Mouse (Mus musculus) hematopoietic multipotent progenitor cell, adult 10-12 weeks (in vitro differentiated cells): ENCODE data around the gene Krtap4-1. TPM values are rescaled to one million over a fixed set of nuclear protein-coding genes. Genes with fewer than 3 reads are reported as not detected.

Experiments used
- polyA plus RNA-seq: library from polyadenylated mRNA; stranded (reverse); fragments of >175 nt; gene quantifications from 2 replicates; pipeline ENCODE4 v1.2.3, GENCODE M21; 2012; ENCODE audit warnings: low replicate concordance

The Krtap4-1 gene
- not detected in 2 replicates for polyA plus RNA-seq

DNA sequence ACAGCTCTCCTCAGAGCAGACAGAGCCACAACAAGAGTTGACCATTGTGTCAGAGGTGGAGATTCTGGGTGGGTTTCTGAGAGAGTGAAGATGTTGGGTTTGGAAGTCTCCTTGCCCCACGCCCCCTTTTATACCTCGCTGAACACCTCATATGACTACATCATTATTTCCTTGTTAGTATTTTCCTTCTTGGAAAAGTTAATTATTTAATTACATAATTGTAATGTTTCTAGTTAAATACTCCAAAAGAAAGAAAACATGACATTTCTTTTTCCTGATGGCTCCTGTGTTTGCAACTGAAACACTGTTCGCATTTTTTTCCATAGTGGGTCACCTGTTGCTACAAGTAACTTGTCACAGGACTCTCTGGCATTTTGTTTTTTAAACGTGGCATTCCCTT, at the start of gene Krtap4-1:
Gene Krtap4-1, minus strand, starts transcription at position 101 of the 400 bp plus-strand sequence.

DNA sequence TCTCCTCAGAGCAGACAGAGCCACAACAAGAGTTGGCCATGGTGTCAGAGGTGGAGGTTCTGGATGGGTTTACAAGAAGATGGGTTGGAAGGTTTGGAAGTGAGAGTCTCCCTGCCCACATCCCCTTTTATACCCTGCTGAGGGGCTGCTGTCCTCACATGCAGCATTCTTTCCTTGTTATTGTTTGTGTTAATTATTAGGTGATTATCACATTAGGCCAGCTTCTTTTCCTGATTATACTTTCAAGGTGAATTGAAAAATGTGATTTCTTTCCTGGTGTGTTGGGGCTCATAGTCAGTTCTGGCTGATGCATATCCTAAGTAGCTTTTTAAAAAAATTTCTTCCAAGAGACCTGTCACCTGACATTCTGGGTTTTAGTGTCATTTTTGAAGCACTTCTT, 37.8 kb upstream of the Krtap4-1 start, which contains the start of gene Krtap4-6:
Gene Krtap4-6, minus strand, starts transcription at position 101 of the 400 bp plus-strand sequence.

DNA sequence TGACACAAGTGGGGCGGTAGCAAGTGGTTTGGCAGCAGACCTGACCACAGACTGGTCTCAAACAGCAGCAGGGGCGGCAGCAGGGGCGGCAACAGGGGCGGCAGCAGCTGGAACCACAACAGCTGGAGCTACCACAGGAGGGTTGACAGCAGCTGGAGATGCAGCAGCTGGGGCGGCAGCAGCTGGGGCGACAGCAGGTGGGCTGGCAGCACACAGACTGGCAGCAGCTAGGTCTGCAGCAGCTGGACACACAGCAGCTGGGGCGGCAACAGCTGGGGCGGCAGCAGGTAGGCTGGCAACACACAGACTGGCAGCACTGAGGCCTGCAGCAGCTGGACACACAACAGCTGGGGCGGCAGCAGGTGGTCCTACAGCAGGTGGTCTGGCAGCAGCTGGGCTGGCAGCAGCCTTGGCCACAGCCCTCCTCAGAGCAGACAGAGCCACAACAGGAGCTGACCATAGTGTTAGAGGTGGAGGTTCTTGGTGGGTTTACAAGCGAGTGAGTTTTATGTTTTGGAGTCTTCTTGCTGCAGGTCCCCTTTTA, 30.5 kb upstream of the Krtap4-1 start, which contains the start of gene Gm11563:
Gene Gm11563, minus strand, starts transcription at position 494 of the 544 bp plus-strand sequence.

DNA sequence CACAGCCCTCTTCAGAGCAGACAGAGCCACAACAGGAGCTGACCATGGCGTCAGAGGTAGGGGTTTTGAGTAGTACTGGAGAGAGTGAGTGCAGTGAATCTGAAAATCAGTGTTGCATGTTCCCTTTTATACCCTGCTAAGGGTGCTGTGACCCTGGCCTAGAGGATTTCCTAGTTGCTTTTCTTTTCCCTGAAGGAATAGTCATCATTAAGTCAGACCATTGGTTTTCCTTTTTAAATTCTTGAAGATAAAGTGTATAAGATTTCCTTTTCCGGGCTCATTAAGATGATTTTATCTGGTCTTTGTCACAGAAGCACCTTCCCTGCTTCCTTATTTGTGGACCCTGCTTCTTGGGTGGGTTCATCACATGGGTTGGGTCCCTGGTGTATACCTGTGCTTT, 22.1 kb upstream of the Krtap4-1 start, which contains the start of gene Gm11555:
Gene Gm11555, minus strand, starts transcription at position 101 of the 400 bp plus-strand sequence.

DNA sequence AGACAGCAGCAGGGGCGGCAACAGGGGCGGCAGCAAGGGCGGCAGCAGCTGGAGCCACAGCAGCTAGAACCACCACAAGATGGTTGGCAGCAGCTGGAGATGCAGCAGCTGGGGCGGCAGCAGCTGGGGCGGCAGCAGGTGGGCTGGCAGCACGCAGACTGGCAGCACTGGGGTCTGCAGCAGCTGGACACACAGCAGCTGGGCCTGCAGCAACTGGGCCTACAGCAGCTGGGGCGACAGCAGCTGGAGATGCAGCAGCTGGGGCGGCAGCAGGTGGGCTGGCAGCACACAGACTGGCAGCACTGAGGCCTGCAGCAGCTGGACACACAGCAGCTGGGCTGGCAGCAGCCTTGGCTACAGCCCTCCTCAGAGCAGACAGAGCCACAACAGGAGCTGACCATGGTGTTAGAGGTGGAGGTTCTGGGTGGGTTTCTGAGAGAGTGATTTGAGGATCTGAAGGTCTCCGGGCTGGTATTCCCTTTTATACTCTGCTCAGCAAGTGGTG, 15.6 kb upstream of the Krtap4-1 start, which contains the start of gene Krtap4-7:
Gene Krtap4-7, minus strand, starts transcription at position 455 of the 505 bp plus-strand sequence.

DNA sequence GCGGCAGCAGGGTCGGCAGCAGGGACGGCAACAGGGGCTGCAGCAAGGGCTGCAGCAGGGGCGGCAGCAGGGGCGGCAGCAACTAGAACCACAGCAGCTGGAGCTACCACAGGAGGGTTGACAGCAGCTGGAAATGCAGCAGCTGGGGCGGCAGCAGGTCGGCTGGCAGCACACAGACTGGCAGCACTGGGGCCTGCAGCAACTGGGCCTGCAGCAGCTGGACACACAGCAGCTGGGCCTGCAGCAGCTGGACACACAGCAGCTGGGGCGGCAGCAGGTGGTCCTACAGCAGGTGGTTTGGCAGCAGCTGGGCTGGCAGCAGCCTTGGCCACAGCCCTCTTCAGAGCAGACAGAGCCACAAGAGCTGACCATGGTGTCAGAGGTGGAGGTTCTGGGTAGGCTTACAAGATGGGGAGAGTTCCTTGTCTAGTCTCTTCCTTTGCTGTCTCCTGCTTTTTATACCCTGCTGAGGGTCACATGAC, 6.7 kb upstream of the Krtap4-1 start, which contains the start of gene Krtap4-2:
Gene Krtap4-2, minus strand, starts transcription at position 432 of the 482 bp plus-strand sequence.

DNA sequence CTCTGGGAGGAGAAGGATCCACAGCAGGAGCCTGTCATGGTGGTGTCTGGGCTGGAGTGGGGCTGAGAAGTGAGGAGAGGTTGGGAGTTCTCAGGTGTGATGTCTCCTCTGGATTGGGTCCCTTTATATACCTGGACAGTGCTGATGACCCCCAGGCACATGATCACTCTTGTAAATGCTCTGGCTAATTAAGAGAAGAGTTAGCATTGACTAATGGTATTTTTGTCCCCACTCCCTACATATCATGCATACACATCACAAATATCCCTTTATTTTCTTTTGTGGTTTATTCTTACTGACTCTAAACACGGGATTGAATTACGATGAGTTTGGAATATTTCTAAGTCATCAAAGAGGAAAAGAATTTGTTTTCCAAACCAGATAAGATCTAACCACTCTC, 7.7 kb downstream of the Krtap4-1 start, which contains the start of gene Gm11562:
Gene Gm11562, minus strand, starts transcription at position 101 of the 400 bp plus-strand sequence.

DNA sequence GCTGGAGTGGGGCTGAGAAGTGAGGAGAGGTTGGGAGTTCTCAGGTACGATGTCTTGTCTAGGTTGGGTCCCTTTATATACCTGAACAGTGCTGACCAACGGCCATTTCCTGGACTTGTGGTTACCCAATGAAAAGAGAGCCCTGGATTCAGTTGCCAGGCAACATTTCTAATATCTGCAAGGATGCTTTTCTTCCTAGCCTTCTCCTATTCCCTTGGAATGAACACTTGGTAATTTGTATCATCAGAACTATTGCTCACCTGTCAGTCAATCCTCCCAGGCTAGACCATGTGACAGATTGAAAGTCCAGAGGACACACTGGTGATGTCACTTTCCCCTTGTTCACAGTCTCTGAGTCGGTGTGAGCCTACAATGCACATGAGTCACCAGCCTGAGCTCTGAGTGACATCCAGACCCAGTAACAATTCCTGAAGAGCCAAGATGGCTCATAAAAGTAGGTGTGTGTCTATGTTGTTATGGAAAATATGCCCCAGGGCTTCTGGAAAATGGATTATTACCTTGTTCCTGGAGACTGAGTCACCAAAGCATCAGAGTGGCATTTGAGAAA, 13.2 kb downstream of the Krtap4-1 start, which contains the start of gene Krtap2-4:
Gene Krtap2-4, minus strand, starts transcription at position 51 of the 568 bp plus-strand sequence.

DNA sequence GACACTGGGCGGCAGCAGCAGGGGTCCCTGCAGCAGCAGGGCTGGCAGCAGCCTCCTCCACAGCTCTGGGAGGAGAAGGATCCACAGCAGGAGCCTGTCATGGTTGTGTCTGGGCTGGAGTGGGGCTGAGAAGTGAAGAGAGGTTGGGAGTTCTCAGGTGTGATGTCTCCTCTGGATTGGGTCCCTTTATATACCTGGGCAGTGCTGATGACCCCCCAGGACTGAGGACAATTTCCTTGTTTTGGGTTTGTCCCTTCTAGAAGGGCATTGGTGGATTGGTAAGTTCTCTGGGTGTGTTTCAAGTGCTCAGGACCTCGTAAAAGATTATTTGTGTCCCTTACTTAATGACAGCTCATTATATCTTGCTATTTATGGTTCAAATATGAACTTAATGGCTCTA, 17.9 kb downstream of the Krtap4-1 start, which contains the start of gene Gm11937:
Gene Gm11937, minus strand, starts transcription at position 101 of the 400 bp plus-strand sequence.

DNA sequence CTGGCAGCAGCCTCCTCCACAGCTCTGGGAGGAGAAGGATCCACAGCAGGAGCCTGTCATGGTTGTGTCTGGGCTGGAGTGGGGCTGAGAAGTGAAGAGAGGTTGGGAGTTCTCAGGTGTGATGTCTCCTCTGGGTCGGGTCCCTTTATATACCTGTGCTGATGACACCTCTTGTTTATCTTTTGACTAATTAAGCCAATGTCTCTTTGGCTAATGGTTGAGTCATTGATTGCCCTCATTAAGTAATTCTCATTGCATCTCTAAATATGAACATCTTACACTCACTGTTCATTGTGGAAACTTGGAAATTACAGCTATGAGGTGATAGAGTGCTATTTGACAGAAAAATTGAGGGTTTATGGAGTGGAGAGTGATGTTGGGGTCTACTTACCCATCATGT, 24.8 kb downstream of the Krtap4-1 start, which contains the start of gene Gm11938:
Gene Gm11938, minus strand, starts transcription at position 101 of the 400 bp plus-strand sequence.

DNA sequence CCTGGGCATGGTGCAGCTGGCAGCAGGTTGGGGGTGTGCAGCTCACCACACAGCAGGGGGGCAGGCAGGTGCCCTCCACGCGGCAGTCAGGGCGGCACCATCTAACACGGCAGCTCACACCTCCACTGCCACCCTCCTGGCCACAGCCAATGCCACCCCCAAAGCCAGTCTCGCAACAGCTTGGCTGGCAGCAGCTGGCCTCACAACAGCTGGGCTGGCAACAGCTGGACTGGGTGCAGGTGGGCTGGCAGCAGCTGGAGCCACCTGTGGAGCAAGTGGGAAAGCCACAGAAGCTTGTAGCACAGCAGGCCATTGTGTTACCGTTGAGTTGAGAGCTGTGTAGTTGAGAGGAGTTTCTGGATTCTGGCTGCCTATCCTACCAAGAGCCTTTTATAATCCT, 30.3 kb downstream of the Krtap4-1 start, which contains the start of gene Krtap9-3:
Gene Krtap9-3, minus strand, starts transcription at position 364 of the 400 bp plus-strand sequence.

DNA sequence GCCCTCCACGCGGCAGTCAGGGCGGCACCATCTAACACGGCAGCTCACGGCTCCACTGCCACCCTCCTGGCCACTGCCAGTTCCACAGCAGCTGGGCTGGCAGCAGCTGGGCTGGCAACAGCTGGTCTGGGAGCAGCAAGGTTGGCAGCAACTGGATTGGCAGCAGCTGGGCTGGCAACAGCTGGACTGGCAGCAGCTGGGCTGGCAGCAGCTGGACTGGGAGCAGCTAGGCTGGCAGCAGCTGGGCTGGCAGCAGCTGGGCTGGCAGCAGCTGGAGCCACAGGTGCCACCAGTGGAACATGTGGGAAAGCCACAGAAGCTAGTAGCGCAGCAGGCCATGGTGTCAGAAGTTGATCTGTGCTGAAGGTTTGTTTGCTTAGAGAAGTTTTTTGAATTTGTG, 37.1 kb downstream of the Krtap4-1 start, which contains the start of gene Krtap1-3:
Gene Krtap1-3, minus strand, starts transcription at position 359 of the 400 bp plus-strand sequence.

DNA sequence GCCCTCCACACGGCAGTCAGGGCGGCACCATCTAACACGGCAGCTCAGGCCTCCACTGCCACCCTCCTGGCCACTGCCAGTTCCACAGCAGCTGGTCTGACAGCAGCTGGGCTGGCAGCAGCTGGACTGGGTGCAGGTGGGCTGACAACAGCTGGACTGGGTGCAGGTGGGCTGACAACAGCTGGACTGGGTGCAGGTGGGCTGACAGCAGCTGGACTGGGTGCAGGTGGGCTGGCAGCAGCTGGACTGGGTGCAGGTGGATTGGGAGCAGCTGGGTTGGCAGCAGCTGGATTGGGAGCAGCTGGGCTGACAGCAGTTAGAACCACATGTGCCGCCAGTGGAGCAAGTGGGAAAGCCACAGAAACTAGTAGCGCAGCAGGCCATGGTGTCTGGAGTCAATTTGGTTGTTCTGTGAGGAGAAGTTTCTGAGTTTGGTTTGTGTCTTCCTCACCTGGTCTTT, 44.8 kb downstream of the Krtap4-1 start, which contains the start of gene Krtap1-4:
Gene Krtap1-4, minus strand, starts transcription at position 410 of the 460 bp plus-strand sequence.

DNA sequence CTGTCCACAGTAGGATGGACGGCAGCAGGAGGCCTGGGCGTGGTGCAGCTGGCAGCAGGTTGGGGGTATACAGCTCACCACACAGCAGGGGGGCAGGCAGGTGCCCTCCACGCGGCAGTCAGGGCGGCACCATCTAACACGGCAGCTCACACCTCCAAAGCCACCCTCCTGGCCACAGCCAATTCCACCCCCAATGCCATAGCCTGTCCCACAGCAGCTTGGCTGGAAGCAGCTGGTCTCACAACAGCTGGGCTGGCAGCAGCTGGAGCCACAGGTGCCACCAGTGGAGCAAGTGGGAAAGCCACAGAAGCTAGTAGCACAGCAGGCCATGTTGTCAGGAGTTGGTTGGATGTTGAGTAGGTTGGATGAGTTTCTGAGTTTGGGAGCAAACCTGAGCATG, 47.4 kb downstream of the Krtap4-1 start, which contains the start of gene Krtap1-5:
Gene Krtap1-5, minus strand, starts transcription at position 381 of the 400 bp plus-strand sequence.

Other genes with a start within 250 kb of the Krtap4-1 start
- gene Krt10, start 238.9 kb downstream of the Krtap4-1 start, polyA plus RNA-seq = 4.0 and 10.0 TPM in 2 replicates
- gene Krt12, start 206.0 kb downstream of the Krtap4-1 start, polyA plus RNA-seq = not detected in 2 replicates
- not detected in 2 replicates for gene Krt20, start 190.1 kb downstream of the Krtap4-1 start, polyA plus RNA-seq
- gene Krt23, start 135.1 kb downstream of the Krtap4-1 start, polyA plus RNA-seq = not detected in 2 replicates
- not detected in 2 replicates for gene Krt39, start 106.9 kb downstream of the Krtap4-1 start, polyA plus RNA-seq
- gene Krt40, start 85.1 kb downstream of the Krtap4-1 start, polyA plus RNA-seq = not detected in 2 replicates
- not detected in 2 replicates for gene Krtap3-3, start 77.4 kb downstream of the Krtap4-1 start, polyA plus RNA-seq
- gene Krtap3-2, start 71.4 kb downstream of the Krtap4-1 start, polyA plus RNA-seq = not detected in 2 replicates
- gene Gm11939, start 68.8 kb downstream of the Krtap4-1 start, polyA plus RNA-seq = not detected in 2 replicates
- gene Krtap3-1, start 61.6 kb downstream of the Krtap4-1 start, polyA plus RNA-seq = not detected in 2 replicates
- gene Krtap1-5, start 47.2 kb downstream of the Krtap4-1 start, polyA plus RNA-seq = not detected in 2 replicates
- not detected in 2 replicates for gene Krtap1-4, start 44.6 kb downstream of the Krtap4-1 start, polyA plus RNA-seq
- not detected in 2 replicates for gene Krtap1-3, start 36.9 kb downstream of the Krtap4-1 start, polyA plus RNA-seq
- not detected in 2 replicates for gene Krtap9-3, start 30.1 kb downstream of the Krtap4-1 start, polyA plus RNA-seq
- gene Gm11938, start 24.9 kb downstream of the Krtap4-1 start, polyA plus RNA-seq = not detected in 2 replicates
- gene Gm11937, start 18.0 kb downstream of the Krtap4-1 start, polyA plus RNA-seq = not detected in 2 replicates
- not detected in 2 replicates for gene Krtap2-4, start 13.4 kb downstream of the Krtap4-1 start, polyA plus RNA-seq
- gene Gm11562, start 7.8 kb downstream of the Krtap4-1 start, polyA plus RNA-seq = not detected in 2 replicates
- gene Krtap4-2, start 6.8 kb upstream of the Krtap4-1 start, polyA plus RNA-seq = not detected in 2 replicates
- gene Krtap4-7, start 15.9 kb upstream of the Krtap4-1 start, polyA plus RNA-seq = not detected in 2 replicates
- not detected in 2 replicates for gene Gm11555, start 22.0 kb upstream of the Krtap4-1 start, polyA plus RNA-seq
- not detected in 2 replicates for gene Gm11563, start 30.7 kb upstream of the Krtap4-1 start, polyA plus RNA-seq
- gene Krtap4-6, start 37.7 kb upstream of the Krtap4-1 start, polyA plus RNA-seq = not detected in 2 replicates
- not detected in 2 replicates for gene Gm14190, start 62.5 kb upstream of the Krtap4-1 start, polyA plus RNA-seq
- not detected in 2 replicates for gene Gm14180, start 106.1 kb upstream of the Krtap4-1 start, polyA plus RNA-seq
- not detected in 2 replicates for gene Gm11595, start 144.7 kb upstream of the Krtap4-1 start, polyA plus RNA-seq
- gene Krtap4-8, start 152.5 kb upstream of the Krtap4-1 start, polyA plus RNA-seq = not detected in 2 replicates
- gene Krtap4-9, start 157.0 kb upstream of the Krtap4-1 start, polyA plus RNA-seq = not detected in 2 replicates
- not detected in 2 replicates for gene Gm11596, start 165.2 kb upstream of the Krtap4-1 start, polyA plus RNA-seq
- not detected in 2 replicates for gene Gm11569, start 170.7 kb upstream of the Krtap4-1 start, polyA plus RNA-seq
- not detected in 2 replicates for gene Gm11554, start 176.2 kb upstream of the Krtap4-1 start, polyA plus RNA-seq
- not detected in 2 replicates for gene Krtap4-13, start 181.7 kb upstream of the Krtap4-1 start, polyA plus RNA-seq
- gene Gm11564, start 187.4 kb upstream of the Krtap4-1 start, polyA plus RNA-seq = not detected in 2 replicates
- gene 2300003K06Rik, start 209.8 kb upstream of the Krtap4-1 start, polyA plus RNA-seq = not detected in 2 replicates
- not detected in 2 replicates for gene Krtap4-16, start 223.4 kb upstream of the Krtap4-1 start, polyA plus RNA-seq
- gene Gm11568, start 229.7 kb upstream of the Krtap4-1 start, polyA plus RNA-seq = not detected in 2 replicates
- gene Gm11559, start 236.2 kb upstream of the Krtap4-1 start, polyA plus RNA-seq = not detected in 2 replicates
- gene Krtap9-1, start 245.2 kb upstream of the Krtap4-1 start, polyA plus RNA-seq = not detected in 2 replicates